Mouse (Mus musculus): ENCODE data around the gene Tshz2. TPM values are rescaled to one million over a fixed set of nuclear protein-coding genes. Genes with fewer than 3 reads are reported as not detected.

The Tshz2 gene
- polyA plus RNA-seq, 1 experiment from 2014 or later, result 2.3 TPM

GRCm38 (mm10) chr2:170002594-170003504, 370.0 kb downstream of the Tshz2 start:
- DNase-seq (ENCODE audit: low spot score), result no peak

GRCm38 (mm10) chr2:170003666-170004065, 370.9 kb downstream of the Tshz2 start:
- peaks cover 2% of the 10 kb centered on the region; the same call in 1 of the 2 replicates for H3K4me1 ChIP-seq (ENCODE audit: control insufficient read depth, insufficient read depth, low read length)
- H3K36me3 ChIP-seq (replicated peaks; ENCODE audit: control insufficient read depth, insufficient read depth, low read depth, low read length), result no peaks in the 10 kb centered on the region
- H3K4me3 ChIP-seq (ENCODE audit: low read depth, low read length), result no peak overlapping the region
- no peak for ATAC-seq (replicated peaks; ENCODE audit: insufficient number of reproducible peaks, low FRiP score, low TSS enrichment, low read depth)
- no peak for DNase-seq (ENCODE audit: low spot score)
- no peaks in the 10 kb centered on the region for H3K27me3 ChIP-seq (ENCODE audit: control insufficient read depth, insufficient read depth, low read length)
- H3K27ac ChIP-seq (replicated peaks; ENCODE audit: low read depth, low read length), result no peak overlapping the region
- no peaks in the 10 kb centered on the region for H3K9me3 ChIP-seq (replicated peaks; ENCODE audit: control insufficient read depth, low read length)
- H3K4me2 ChIP-seq (ENCODE audit: low read depth, low read length), result no peak overlapping the region
- no peak overlapping the region for H3K9ac ChIP-seq (replicated peaks; ENCODE audit: low read length)
- 84% methylated on average over 8 of the region's 8 CpGs for WGBS

More at GRCm38 (mm10) chr2:170002594-170003504, 370.0 kb downstream of the Tshz2 start:
- H3K9me3 ChIP-seq (replicated peaks; ENCODE audit: control insufficient read depth, low read length), result no peaks in the 10 kb centered on the region
- H3K36me3 ChIP-seq (replicated peaks; ENCODE audit: control insufficient read depth, insufficient read depth, low read depth, low read length), result no peaks in the 10 kb centered on the region
- no peak overlapping the region for H3K4me2 ChIP-seq (ENCODE audit: low read depth, low read length)
- no peak overlapping the region for H3K9ac ChIP-seq (replicated peaks; ENCODE audit: low read length)
- H3K27me3 ChIP-seq (ENCODE audit: control insufficient read depth, insufficient read depth, low read length), result no peaks in the 10 kb centered on the region
- no peak overlapping the region for H3K27ac ChIP-seq (replicated peaks; ENCODE audit: low read depth, low read length)
- no peak for ATAC-seq (replicated peaks; ENCODE audit: insufficient number of reproducible peaks, low FRiP score, low TSS enrichment, low read depth)
- no peak overlapping the region for H3K4me3 ChIP-seq (ENCODE audit: low read depth, low read length)
- H3K4me1 ChIP-seq (ENCODE audit: control insufficient read depth, insufficient read depth, low read length), result peaks cover 2% of the 10 kb centered on the region; the same call in 1 of the 2 replicates
- 72% methylated on average over 25 of the region's 25 CpGs for WGBS

GRCm38 (mm10) chr2:170006829-170007228, 374.0 kb downstream of the Tshz2 start:
- H3K9ac ChIP-seq (replicated peaks; ENCODE audit: low read length), result no peak overlapping the region
- no peaks in the 10 kb centered on the region for H3K27me3 ChIP-seq (ENCODE audit: control insufficient read depth, insufficient read depth, low read length)
- no peak overlapping the region for H3K4me2 ChIP-seq (ENCODE audit: low read depth, low read length)
- DNase-seq (ENCODE audit: low spot score) (no peak), ATAC-seq (replicated peaks; ENCODE audit: insufficient number of reproducible peaks, low FRiP score, low TSS enrichment, low read depth) (no peak)
- H3K4me1 ChIP-seq (ENCODE audit: control insufficient read depth, insufficient read depth, low read length), result peaks cover 3% of the 10 kb centered on the region; the same call in 1 of the 2 replicates
- no peak overlapping the region for H3K4me3 ChIP-seq (ENCODE audit: low read depth, low read length)
- H3K36me3 ChIP-seq (replicated peaks; ENCODE audit: control insufficient read depth, insufficient read depth, low read depth, low read length), result no peaks in the 10 kb centered on the region
- 81% methylated on average over 8 of the region's 8 CpGs for WGBS
- H3K9me3 ChIP-seq (replicated peaks; ENCODE audit: control insufficient read depth, low read length), result no peaks in the 10 kb centered on the region
- no peak overlapping the region for H3K27ac ChIP-seq (replicated peaks; ENCODE audit: low read depth, low read length)

GRCm38 (mm10) chr2:170007426-170007958, 374.7 kb downstream of the Tshz2 start:
- DNase-seq (ENCODE audit: low spot score) (no peak), ATAC-seq (replicated peaks; ENCODE audit: insufficient number of reproducible peaks, low FRiP score, low TSS enrichment, low read depth) (no peak)
- no peak overlapping the region for H3K4me3 ChIP-seq (ENCODE audit: low read depth, low read length)
- H3K4me1 ChIP-seq (ENCODE audit: control insufficient read depth, insufficient read depth, low read length), result peaks cover 4% of the 10 kb centered on the region; the same call in 1 of the 2 replicates
- no peak overlapping the region for H3K4me2 ChIP-seq (ENCODE audit: low read depth, low read length)
- H3K27me3 ChIP-seq (ENCODE audit: control insufficient read depth, insufficient read depth, low read length), result no peaks in the 10 kb centered on the region
- no peaks in the 10 kb centered on the region for H3K36me3 ChIP-seq (replicated peaks; ENCODE audit: control insufficient read depth, insufficient read depth, low read depth, low read length)
- 66% methylated on average over 6 of the region's 6 CpGs for WGBS
- no peaks in the 10 kb centered on the region for H3K9me3 ChIP-seq (replicated peaks; ENCODE audit: control insufficient read depth, low read length)
- no peak overlapping the region for H3K27ac ChIP-seq (replicated peaks; ENCODE audit: low read depth, low read length)
- H3K9ac ChIP-seq (replicated peaks; ENCODE audit: low read length), result no peak overlapping the region

- no peak overlapping the region for H3K9ac ChIP-seq (replicated peaks; ENCODE audit: low read length)
- no peaks in the 10 kb centered on the region for H3K27me3 ChIP-seq (ENCODE audit: control insufficient read depth, insufficient read depth, low read length)
- H3K27ac ChIP-seq (replicated peaks; ENCODE audit: low read depth, low read length), result no peak overlapping the region
- no peak overlapping the region for H3K4me3 ChIP-seq (ENCODE audit: low read depth, low read length)
- no peaks in the 10 kb centered on the region for H3K36me3 ChIP-seq (replicated peaks; ENCODE audit: control insufficient read depth, insufficient read depth, low read depth, low read length)
- H3K9me3 ChIP-seq (replicated peaks; ENCODE audit: control insufficient read depth, low read length), result no peaks in the 10 kb centered on the region
- H3K4me2 ChIP-seq (ENCODE audit: low read depth, low read length), result no peak overlapping the region
- no peak for DNase-seq (ENCODE audit: low spot score)
- 65% methylated on average over 11 of the region's 11 CpGs for WGBS
- H3K4me1 ChIP-seq (ENCODE audit: control insufficient read depth, insufficient read depth, low read length), result peaks cover 4% of the 10 kb centered on the region; the same call in 1 of the 2 replicates
- no peak for ATAC-seq (replicated peaks; ENCODE audit: insufficient number of reproducible peaks, low FRiP score, low TSS enrichment, low read depth)
Observed at GRCm38 (mm10) chr2:170009729-170010128, 376.9 kb downstream of the Tshz2 start.

GRCm38 (mm10) chr2:170011858-170012257, 379.0 kb downstream of the Tshz2 start:
- no peak for ATAC-seq (replicated peaks; ENCODE audit: insufficient number of reproducible peaks, low FRiP score, low TSS enrichment, low read depth)
- no peak overlapping the region for H3K4me2 ChIP-seq (ENCODE audit: low read depth, low read length)
- WGBS, result 53% methylated on average over 8 of the region's 8 CpGs
- H3K9me3 ChIP-seq (replicated peaks; ENCODE audit: control insufficient read depth, low read length), result no peaks in the 10 kb centered on the region
- no peak overlapping the region for H3K9ac ChIP-seq (replicated peaks; ENCODE audit: low read length)
- no peak overlapping the region for H3K27ac ChIP-seq (replicated peaks; ENCODE audit: low read depth, low read length)
- H3K4me1 ChIP-seq (ENCODE audit: control insufficient read depth, insufficient read depth, low read length), result peaks cover 4% of the 10 kb centered on the region; the same call in 1 of the 2 replicates
- DNase-seq (ENCODE audit: low spot score), result no peak
- H3K27me3 ChIP-seq (ENCODE audit: control insufficient read depth, insufficient read depth, low read length), result no peaks in the 10 kb centered on the region
- H3K4me3 ChIP-seq (ENCODE audit: low read depth, low read length), result no peak overlapping the region
- H3K36me3 ChIP-seq (replicated peaks; ENCODE audit: control insufficient read depth, insufficient read depth, low read depth, low read length), result no peaks in the 10 kb centered on the region

GRCm38 (mm10) chr2:170017302-170017701, 384.5 kb downstream of the Tshz2 start:
- H3K27ac ChIP-seq (replicated peaks; ENCODE audit: low read depth, low read length), result no peak overlapping the region
- 47% methylated on average over 6 of the region's 6 CpGs for WGBS
- H3K27me3 ChIP-seq (ENCODE audit: control insufficient read depth, insufficient read depth, low read length), result no peaks in the 10 kb centered on the region
- no peaks in the 10 kb centered on the region for H3K36me3 ChIP-seq (replicated peaks; ENCODE audit: control insufficient read depth, insufficient read depth, low read depth, low read length)
- DNase-seq (ENCODE audit: low spot score) (no peak), ATAC-seq (replicated peaks; ENCODE audit: insufficient number of reproducible peaks, low FRiP score, low TSS enrichment, low read depth) (no peak)
- H3K4me1 ChIP-seq (ENCODE audit: control insufficient read depth, insufficient read depth, low read length), result peaks cover 2% of the 10 kb centered on the region; the same call in 1 of the 2 replicates
- H3K4me2 ChIP-seq (ENCODE audit: low read depth, low read length), result no peak overlapping the region
- H3K4me3 ChIP-seq (ENCODE audit: low read depth, low read length), result no peak overlapping the region
- H3K9ac ChIP-seq (replicated peaks; ENCODE audit: low read length), result no peak overlapping the region
- H3K9me3 ChIP-seq (replicated peaks; ENCODE audit: control insufficient read depth, low read length), result no peaks in the 10 kb centered on the region

GRCm38 (mm10) chr2:170017926-170018325, 385.1 kb downstream of the Tshz2 start:
- Histone ChIP-seq H3K27me3 (ENCODE audit: control insufficient read depth, insufficient read depth, low read length) (no peaks in the 10 kb centered on the region), H3K36me3 (replicated peaks; ENCODE audit: control insufficient read depth, insufficient read depth, low read depth, low read length) (no peaks in the 10 kb centered on the region), H3K4me2 (ENCODE audit: low read depth, low read length) (no peak overlapping the region), H3K4me3 (ENCODE audit: low read depth, low read length) (no peak overlapping the region), H3K9me3 (replicated peaks; ENCODE audit: control insufficient read depth, low read length) (no peaks in the 10 kb centered on the region), H3K4me1 (ENCODE audit: control insufficient read depth, insufficient read depth, low read length) (peaks cover 2% of the 10 kb centered on the region; the same call in 1 of the 2 replicates), H3K27ac (replicated peaks; ENCODE audit: low read depth, low read length) (no peak overlapping the region), H3K9ac (replicated peaks; ENCODE audit: low read length) (no peak overlapping the region)
- ATAC-seq (replicated peaks; ENCODE audit: insufficient number of reproducible peaks, low FRiP score, low TSS enrichment, low read depth) (no peak), DNase-seq (ENCODE audit: low spot score) (no peak)
- 70% methylated on average over 7 of the region's 7 CpGs for WGBS
